Mouse (Mus musculus) adrenal gland, postnatal 25 days (tissue): ENCODE measurements at regions not wholly inside any gene's neighbourhood (a gene's known extent, or its start where the extent isn't known, plus 50 kb on each side); places are given as distances from the start of the nearest gene placed in this dataset.

Experiments used
- DNase-seq: peaks from one replicate; pipeline ENCODE4 v3.0.0; 2021; ENCODE audit warnings: mixed read lengths

- no peak for DNase-seq
Observed at GRCm38 (mm10) chr2:159145980-159146379, 351.4 kb downstream of the Dhx35 start.

DNA sequence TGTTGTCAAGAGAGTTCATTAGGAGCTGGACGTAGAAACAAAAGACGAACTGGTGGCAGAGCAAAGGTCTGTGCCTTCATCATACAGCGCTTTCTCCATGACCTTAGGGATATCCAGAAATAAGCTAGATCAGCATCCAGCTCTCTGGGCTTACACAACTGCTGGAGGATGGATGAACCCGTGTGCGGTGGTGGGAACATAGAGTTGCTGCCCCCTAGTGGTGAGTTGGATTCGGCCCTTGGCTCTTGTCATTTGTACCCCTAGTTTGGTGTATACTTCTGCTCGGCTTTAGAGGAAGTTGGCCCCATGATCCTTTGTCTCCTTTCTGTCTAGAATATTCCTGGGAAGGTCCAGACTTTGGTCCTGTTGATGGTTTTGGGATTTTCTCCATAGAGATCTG, 369.4 kb downstream of the Dhx35 start:
- DNase-seq: peak; percentile 69

DNA sequence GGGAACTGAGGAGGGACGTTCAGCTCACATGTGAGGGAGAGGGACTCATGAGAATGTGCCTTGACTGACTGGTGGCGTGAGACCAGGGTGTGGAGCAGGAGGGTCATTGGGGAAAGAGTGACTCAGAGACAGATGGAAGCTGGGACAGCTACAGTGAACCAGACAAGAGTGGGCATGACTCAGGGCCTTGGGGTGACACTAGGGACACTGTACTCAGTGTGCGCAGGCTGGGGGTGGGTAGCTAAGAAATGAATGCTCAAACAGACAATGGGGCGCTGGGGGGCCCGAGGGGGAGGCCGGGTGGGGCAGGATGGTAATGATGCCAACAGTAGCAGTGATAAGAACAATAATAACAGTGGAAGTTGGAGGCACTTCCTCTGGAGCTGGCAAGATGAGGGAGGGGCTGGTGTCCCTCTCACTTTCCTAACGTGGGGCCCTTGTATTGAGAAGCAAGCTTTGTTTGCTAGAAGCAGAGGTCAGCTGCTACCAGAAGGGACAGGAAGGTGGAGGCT, 374.0 kb downstream of the Dhx35 start:
- peak; percentile 3 for DNase-seq

DNA sequence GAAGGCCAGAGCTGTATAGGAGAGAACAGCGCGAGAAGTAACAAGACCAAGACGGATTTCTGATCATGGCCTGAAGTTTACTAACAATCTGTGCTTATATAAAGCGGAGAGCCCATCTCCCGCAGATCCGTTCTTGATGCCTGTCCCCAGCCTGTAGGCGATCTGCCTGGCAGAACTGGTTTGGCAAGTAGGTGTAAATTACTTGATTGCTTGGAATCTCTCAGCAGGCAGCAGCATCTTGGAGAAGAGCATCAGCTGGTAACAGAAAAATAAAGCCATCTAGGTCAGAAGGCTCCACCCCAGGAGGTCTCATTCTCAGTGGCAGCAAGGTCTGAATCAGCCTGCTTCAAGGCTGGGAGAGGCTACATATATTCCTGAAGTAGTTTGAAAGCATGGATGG, 401.5 kb downstream of the Dhx35 start:
- no peak for DNase-seq

DNA sequence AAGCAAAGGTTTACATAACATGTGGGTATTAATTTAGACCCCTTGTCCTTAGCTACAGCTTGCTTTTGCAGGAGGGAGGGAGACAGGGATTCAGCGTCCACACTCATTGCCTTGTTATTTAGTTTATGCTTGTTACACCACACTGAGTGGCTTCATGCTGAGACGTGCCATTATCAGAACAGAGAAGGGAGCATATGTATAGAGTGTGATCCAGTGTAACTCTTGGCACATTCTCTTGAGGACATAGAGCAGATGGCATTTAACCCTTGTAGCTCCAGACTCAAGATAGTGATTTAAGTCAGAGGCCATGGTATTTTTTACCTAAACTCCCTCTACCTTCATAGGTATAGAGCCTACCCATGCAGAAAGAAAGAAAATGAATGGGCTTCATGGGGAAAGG, 437.7 kb downstream of the Dhx35 start:
- no peak for DNase-seq

DNA sequence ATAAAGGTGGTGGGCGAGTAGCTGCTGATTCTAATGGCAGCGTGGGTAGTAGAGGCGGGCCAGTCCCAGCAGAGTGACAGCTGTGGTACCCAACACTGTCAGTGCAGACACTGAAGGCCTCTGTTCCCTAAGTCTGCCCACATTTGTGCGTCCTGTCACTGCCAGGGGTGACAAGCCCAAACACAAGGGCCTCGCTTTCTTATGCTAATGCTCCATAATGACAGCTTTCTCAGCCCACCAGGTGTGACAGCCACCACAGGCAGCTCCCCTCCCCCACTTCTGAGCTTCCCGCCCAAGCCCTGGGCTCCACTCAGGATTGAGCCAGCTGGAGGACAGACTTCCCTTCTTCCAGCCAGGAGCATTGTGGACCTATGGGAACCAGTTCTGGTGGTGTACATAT, 440.4 kb downstream of the Dhx35 start:
- DNase-seq: no peak

GRCm38 (mm10) chr2:159250065-159250464, 455.5 kb downstream of the Dhx35 start:
- no peak for DNase-seq

DNA sequence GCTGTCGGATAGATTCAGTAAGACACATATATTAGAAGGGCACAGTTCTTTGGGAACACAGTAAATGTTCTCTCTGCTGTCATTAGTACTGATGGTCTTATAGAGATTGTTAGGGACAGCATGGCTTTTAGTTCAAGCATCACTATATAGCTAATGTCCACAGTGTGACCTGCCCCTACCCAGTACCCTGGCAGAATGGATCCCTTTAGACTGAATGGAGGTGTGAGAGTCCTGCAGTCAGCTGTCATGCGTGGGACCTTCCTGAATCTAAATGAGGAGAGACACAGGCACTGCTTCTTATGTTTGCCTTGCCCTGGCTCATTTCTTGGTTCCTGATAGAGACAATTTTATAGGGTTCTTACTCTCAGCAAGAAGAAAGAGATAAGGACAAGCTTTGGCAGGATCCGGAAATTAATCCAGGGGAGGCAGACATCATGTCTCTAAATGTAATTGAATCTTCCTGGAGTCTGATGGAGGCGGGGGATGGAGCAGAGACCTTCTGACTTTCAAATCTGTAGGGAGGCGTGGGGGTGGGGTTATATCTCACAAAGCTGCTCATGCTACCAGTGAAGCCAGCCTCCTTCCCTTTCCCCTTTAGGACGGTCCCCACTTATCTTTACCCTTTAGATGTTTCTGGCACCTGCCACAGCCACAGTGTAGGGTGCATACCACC, 456.5 kb downstream of the Dhx35 start:
- DNase-seq: no peak

- no peak for DNase-seq
Observed at GRCm38 (mm10) chr2:159270221-159271080, 475.8 kb downstream of the Dhx35 start.

DNA sequence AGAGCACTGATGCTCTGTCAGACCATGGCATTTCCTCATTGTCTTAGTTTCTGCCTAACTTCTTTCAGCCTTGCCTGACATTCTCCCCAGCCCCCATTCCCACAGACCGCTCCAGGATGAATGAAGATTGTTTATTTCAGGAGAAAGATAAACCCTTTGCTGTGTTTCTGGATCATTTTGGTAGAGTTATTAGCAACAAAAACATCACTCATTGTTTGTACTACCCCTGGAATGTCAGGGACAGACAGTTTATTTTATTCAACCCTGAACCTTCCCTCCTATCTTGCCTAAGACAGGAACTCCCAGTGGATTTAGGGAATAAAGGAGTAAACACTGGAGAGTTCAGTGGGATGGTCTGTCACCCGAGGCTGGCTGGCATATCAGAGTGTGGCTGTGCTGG, 484.3 kb downstream of the Dhx35 start:
- DNase-seq: no peak

DNA sequence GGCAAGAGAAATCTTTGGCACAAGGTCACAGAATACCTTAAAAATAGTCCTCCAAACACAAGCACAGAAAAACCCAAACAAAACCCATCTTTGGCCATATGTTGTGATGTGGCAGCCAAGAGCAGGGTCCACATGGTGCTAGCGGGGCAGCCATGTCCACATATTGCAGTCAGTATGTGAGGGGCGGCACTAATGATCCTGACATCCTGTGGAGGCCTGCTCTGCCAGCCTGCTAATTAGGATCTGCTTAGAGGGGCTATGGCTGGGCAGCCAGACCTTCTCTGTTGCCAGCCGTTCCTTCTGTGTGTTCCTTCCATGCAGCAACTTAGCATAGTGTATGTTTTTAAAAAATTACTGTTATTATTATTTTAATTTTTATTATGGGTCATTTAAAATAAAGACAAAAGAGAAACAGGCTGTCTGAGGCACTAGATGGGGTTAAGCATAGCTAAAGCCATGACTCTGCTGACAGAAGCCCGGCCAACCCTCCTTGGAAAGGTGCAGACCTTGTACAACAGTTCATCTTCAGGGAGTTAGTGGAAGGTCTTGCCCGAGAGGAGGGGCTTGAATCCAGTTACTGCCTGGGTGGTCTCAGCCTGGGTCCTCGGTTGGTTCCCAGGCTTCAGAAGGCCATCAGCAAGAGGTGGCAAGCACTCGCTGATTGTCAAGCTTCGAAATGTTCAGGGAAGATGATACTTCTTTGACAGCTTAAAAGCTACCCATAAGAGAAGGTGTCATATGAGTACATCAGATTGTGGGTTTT, 487.1 kb downstream of the Dhx35 start:
- DNase-seq: no peak

DNA sequence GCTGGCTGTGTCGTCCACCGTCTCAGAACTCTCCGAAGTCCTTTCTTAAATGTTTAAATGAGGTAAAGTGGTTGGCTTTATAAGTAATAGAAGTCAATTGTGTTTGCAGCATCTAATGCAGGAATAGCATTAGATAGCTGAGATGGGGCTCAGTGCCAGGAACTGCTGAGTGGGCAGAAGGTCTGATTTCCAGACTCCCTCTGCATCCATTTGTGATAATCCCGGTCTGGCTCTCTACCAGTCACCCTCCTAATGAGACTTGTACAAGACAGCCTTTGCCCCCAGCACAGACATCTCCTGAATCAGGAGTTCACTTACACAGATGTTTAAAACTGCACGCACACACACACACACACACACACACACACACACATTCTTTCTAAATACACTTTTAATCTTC, 489.5 kb downstream of the Dhx35 start:
- DNase-seq: no peak

DNA sequence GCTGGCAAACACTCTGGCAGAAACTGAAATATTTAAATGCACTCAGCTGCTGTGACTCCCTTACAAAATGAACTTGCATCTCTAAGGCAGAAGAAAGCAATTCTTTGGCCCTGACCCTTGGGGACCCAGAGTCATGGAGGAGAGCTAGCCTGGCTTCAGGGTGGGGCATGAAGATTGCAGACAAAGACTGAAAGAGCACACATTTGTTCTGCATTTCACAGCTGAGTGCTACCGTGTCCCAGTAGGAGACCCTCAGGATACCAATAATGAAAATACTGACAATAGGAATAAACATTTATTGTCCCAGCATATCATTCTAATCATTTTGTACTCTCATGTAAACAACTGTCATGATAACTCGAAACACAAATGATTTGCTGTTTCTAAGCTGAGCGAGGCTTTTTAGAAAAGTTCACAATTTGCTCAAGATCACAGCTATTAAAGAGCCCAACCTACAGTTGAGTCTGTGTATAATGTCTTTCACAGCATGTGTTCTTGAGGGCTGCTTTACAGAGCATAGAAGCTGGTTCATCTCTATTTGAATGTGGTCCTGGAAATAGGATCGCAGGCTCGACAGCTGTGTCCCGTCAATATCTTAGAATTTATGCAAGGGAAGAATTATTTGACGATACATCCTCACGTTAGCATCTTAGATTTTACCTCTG, 490.1 kb downstream of the Dhx35 start:
- DNase-seq: no peak

- no peak for DNase-seq
Observed at GRCm38 (mm10) chr2:159287996-159288563, 493.5 kb downstream of the Dhx35 start.

DNA sequence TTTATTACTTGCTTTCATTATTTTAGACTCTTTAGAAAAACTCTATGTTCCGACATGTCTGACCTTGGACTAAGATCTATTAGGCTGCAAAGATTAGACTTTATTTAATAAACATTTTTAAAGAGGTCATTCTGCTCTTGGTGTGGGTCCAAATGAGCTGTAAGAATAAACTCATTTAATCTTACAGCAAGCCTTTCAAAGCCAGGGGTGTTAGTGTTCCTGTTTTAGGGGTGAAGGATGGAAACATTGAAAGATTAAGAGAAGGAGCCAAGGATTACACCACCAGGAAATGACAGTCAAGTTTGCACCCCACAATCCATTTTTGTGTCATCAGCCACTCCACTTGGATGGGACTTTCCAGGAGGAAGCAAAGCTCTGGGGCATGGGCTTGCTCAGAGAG, 495.5 kb downstream of the Dhx35 start:
- no peak for DNase-seq

DNA sequence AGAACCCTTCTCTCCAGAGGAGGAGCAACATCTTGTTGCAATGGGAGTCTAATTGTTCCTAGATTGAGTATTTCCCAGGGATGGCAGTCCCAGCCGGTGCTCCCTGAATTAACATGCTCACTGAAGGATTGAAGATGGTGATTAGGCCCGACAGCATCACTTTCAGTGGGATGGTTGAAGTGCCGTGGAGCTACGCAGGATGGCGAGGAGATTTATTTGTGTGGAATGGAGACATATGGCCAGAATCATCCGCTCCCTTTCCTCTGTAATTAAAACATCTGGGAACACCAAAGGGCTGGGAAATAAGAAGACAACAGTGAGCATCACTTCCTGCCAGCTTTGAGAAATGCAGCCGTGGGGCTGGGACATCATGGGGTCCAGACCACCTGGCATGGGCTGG, 512.4 kb downstream of the Dhx35 start:
- DNase-seq: no peak

- DNase-seq: peak; percentile 2
Observed at GRCm38 (mm10) chr2:159334711-159335110, 540.1 kb downstream of the Dhx35 start.

GRCm38 (mm10) chr2:159336646-159337045, 542.0 kb downstream of the Dhx35 start:
- DNase-seq: no peak

GRCm38 (mm10) chr2:159343624-159344560, 549.3 kb downstream of the Dhx35 start:
- DNase-seq: no peak

- DNase-seq: no peak
Observed at GRCm38 (mm10) chr2:159354247-159354646, 559.6 kb downstream of the Dhx35 start.

GRCm38 (mm10) chr2:159356503-159356902, 561.9 kb downstream of the Dhx35 start:
- no peak for DNase-seq
